Mouse (Mus musculus) heart, postnatal 0 days (tissue): ENCODE data around the gene Usp39.

Source experiments
- CTCF ChIP-seq: IDR thresholded peaks from 2 replicates; pipeline ENCODE4 v1.5.1; 2016; ENCODE audit warnings: antibody characterized with exemption, control low read depth, low read depth
- EP300 ChIP-seq: IDR thresholded peaks from 2 replicates; pipeline ENCODE4 v1.6.1; 2016; ENCODE audit warnings: antibody characterized with exemption, low read depth

GRCm38 (mm10) chr6:72315384-72315783, 29.6 kb downstream of the Usp39 start:
- no peak for TF ChIP-seq CTCF
- TF ChIP-seq EP300, result no peak
